Mouse (Mus musculus) intestine, embryonic 14.5 days (tissue): ENCODE measurements around the gene Atp9a. TPM values are rescaled to one million over a fixed set of nuclear protein-coding genes. Genes with fewer than 3 reads are reported as not detected.
A peak's percentile ranks its signal among the peaks of the same experiment; 100 is the strongest.

Experiments
- ATAC-seq: fragments of 200-750 bp; cut with Nextera tagmentation; replicated peaks from 2 replicates; pipeline ENCODE4 v1.8.0; 2017; ENCODE audit warnings: low read depth, moderate number of reproducible peaks, moderate TSS enrichment, moderate library complexity; ENCODE audit not compliant: low FRiP score, low TSS enrichment
- DNase-seq: peaks from one replicate; pipeline ENCODE4 v3.0.0-alpha.2; 2018; ENCODE audit warnings: low spot score
- H3K27ac ChIP-seq: fragments of 300-500 bp; sonication (generic); 2 replicates; pipeline ENCODE4 v1.5.1; 2014; ENCODE audit warnings: low read depth, mild to moderate bottlenecking, control low read depth
- H3K27me3 ChIP-seq: fragments of 300-500 bp; sonication (generic); replicated peaks from 2 replicates; pipeline ENCODE4 v1.6.1; 2014; ENCODE audit warnings: low read length, control low read depth; ENCODE audit not compliant: control insufficient read depth, insufficient read depth
- H3K36me3 ChIP-seq: fragments of 300-500 bp; sonication (generic); 2 replicates; pipeline ENCODE4 v1.6.1; 2014; ENCODE audit warnings: low read length, control low read depth; ENCODE audit not compliant: control insufficient read depth, insufficient read depth
- H3K4me1 ChIP-seq: fragments of 300-500 bp; sonication (generic); replicated peaks from 2 replicates; pipeline ENCODE4 v1.6.1; 2014; ENCODE audit warnings: low read length, control low read depth, mixed read lengths; ENCODE audit not compliant: control insufficient read depth, insufficient read depth
- H3K4me2 ChIP-seq: fragments of 300-500 bp; sonication (generic); 2 replicates; pipeline ENCODE4 v1.6.1; 2014; ENCODE audit warnings: low read length
- H3K4me3 ChIP-seq: fragments of 300-500 bp; sonication (generic); 2 replicates; pipeline ENCODE4 v1.5.1; 2014; ENCODE audit warnings: low read depth, low read length, control low read depth, mixed read lengths
- H3K9ac ChIP-seq: fragments of 300-500 bp; sonication (generic); 2 replicates; pipeline ENCODE4 v1.6.1; 2014; ENCODE audit warnings: mild to moderate bottlenecking, low read length
- H3K9me3 ChIP-seq: fragments of 300-500 bp; sonication (generic); 2 replicates; pipeline ENCODE4 v1.6.1; 2016; ENCODE audit warnings: low read length, control low read depth; ENCODE audit not compliant: control insufficient read depth
- WGBS: fragments of 180-500 bp; shearing (Covaris S2); extraction: QIAGEN DNeasy Blood & Tissue Kit; methylation state at CpG from one replicate; pipeline ENCODE4 v1.1.7; 2014; 5-methylcytosine and 5-hydroxymethylcytosine counted together
- polyA plus RNA-seq: library from polyadenylated mRNA; unstranded; fragments of >200 nt; fragmentation: Nextera tagmentation; extraction: Ambion mirVana; gene quantifications from 2 replicates; pipeline ENCODE4 v1.2.1, GENCODE M21; 2014

Gene Atp9a
- polyA plus RNA-seq, 1 experiment from 2014 or later = 15.6 TPM

GRCm38 (mm10) chr2:168707766-168708165, 34.4 kb downstream of the Atp9a start:
- Histone ChIP-seq H3K9ac (no peak overlapping the region), H3K4me2 (no peak overlapping the region), H3K27ac (no peak overlapping the region), H3K9me3 (no peaks in the 10 kb centered on the region), H3K4me3 (no peak overlapping the region), H3K4me1 (no peaks in the 10 kb centered on the region), H3K36me3 (peaks cover 19% of the 10 kb centered on the region; the same call in 1 of the 2 replicates), H3K27me3 (no peaks in the 10 kb centered on the region)
- no peak for ATAC-seq
- WGBS = 43% methylated on average over 9 of the region's 9 CpGs
- no peak for DNase-seq

DNA sequence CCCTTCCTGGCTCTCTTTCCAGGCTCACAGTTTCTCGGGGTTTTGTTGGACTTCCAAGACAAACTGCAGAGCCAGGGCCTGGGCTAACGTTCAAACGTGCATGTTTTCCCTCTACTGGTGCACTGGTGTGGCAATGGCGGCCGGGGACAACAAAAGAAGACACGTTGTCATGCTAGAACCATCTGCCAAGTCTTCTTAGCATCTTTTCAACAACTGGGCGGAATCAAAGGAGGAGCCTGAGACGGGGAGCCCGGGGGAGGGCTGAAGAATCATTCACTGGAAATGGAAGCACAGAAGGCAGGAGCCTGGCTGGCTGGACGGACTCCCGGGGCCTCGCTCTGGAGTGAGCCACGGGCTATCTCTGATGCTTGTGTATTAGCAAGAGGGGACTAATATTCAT, 39.9 kb downstream of the Atp9a start:
- Histone ChIP-seq H3K4me2 (no peak overlapping the region), H3K4me3 (no peak overlapping the region), H3K27me3 (no peaks in the 10 kb centered on the region), H3K36me3 (peaks cover 23% of the 10 kb centered on the region), H3K27ac (no peak overlapping the region), H3K9ac (no peak overlapping the region), H3K9me3 (no peaks in the 10 kb centered on the region), H3K4me1 (no peaks in the 10 kb centered on the region)
- DNase-seq = no peak
- WGBS = 53% methylated on average over 13 of the region's 13 CpGs
- ATAC-seq = no peak

DNA sequence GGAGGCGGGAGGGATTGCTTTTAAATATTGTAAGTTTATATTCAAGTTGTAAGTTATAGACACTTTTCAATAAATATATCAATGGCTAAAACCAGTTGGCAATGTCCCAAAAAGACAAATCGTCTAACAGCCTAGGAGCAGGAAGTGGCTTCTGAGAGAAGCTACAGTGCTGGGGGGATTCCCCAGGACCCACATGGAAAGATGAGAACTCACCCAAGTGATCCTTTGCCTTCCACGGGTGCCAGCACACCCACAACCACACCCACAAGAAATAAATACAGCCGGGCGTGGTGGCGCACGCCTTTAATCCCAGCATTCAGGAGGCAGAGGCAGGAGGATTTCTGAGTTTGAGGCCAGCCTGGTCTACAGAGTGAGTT, 47.2 kb downstream of the Atp9a start:
- Histone ChIP-seq H3K36me3 (0 out of 2 replicates have a peak, but pooled peaks cover 6% of the 10 kb centered on the region), H3K27me3 (no peaks in the 10 kb centered on the region), H3K4me2 (no peak overlapping the region), H3K9me3 (peaks cover 4% of the 10 kb centered on the region), H3K27ac (peak overlapping the region; percentile 29; the same call in 1 of the 2 replicates), H3K4me3 (no peak overlapping the region), H3K4me1 (peaks cover 12% of the 10 kb centered on the region), H3K9ac (no peak overlapping the region)
- DNase-seq (no peak), ATAC-seq (no peak)
- 77% methylated on average over 7 of the region's 7 CpGs for WGBS

DNA sequence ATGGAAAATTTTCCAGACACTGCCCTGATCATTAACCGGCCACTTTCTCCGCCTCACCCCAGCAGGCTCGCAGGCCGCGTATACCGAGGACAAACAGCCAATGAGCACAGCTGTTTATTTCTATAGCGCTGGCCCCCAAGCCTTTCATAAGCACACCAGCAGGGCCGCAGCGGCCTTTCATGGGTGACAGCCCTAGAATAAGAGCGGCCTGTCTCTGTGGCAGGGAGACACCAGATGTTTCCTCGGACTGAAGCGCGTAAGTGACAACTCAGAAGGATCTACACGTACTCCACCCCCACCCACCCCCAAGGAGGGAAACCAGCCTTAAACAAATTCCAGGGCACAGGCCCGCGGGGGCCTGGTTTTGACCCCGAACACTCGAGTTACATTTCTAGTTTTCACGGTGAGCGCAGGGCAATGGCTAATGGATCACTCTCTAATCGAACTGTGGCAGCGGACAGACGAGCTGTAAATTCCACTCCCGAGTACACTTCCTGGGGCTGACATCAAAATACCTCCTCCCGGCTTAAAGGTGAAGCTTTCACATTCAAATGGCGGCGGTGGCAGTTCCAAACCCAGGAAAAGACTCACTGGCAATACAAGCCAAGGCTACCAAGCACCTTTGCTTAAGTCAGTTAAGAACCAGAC, 47.7 kb downstream of the Atp9a start:
- WGBS = 11% methylated on average over 27 of the region's 27 CpGs
- DNase-seq (peak; percentile 57), ATAC-seq (no peak)
- H3K36me3 ChIP-seq = 0 out of 2 replicates have a peak, but pooled peaks cover 6% of the 10 kb centered on the region
- H3K9ac ChIP-seq = no peak overlapping the region
- H3K27me3 ChIP-seq = no peaks in the 10 kb centered on the region
- no peak overlapping the region for H3K4me3 ChIP-seq
- H3K9me3 ChIP-seq = peaks cover 4% of the 10 kb centered on the region
- peak overlapping the region; percentile 36 for H3K4me2 ChIP-seq
- H3K4me1 ChIP-seq = peaks cover 12% of the 10 kb centered on the region
- peak overlapping the region; percentile 29; the same call in 1 of the 2 replicates for H3K27ac ChIP-seq

DNA sequence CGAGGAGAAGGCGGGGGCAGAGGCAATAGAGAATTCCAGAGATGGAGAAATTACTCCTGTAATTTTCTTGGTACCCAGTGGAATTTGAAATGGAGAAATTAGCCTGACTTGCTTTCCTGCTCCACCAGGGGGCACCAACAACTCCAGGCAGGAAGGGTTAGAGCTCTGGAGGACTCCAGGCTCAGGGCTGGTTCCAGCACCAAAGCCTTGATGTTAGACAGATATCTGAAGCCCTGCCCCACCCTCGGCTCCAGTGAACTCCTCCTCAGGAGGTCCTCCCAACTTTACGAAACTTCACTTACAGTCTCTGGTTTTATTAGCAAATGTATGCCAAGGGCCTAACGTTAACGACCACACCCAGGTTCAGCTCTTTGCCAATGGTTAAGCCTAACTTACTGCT, 50.4 kb downstream of the Atp9a start:
- Histone ChIP-seq H3K36me3 (0 out of 2 replicates have a peak, but pooled peaks cover 6% of the 10 kb centered on the region), H3K4me1 (peaks cover 12% of the 10 kb centered on the region), H3K9me3 (peaks cover 4% of the 10 kb centered on the region), H3K4me3 (no peak overlapping the region), H3K27me3 (no peaks in the 10 kb centered on the region), H3K27ac (peak overlapping the region; percentile 54; the same call in 1 of the 2 replicates), H3K4me2 (no peak overlapping the region), H3K9ac (no peak overlapping the region)
- peak; percentile 90 for DNase-seq
- ATAC-seq = peak; percentile 86
- 27% methylated on average over 6 of the region's 6 CpGs for WGBS

DNA sequence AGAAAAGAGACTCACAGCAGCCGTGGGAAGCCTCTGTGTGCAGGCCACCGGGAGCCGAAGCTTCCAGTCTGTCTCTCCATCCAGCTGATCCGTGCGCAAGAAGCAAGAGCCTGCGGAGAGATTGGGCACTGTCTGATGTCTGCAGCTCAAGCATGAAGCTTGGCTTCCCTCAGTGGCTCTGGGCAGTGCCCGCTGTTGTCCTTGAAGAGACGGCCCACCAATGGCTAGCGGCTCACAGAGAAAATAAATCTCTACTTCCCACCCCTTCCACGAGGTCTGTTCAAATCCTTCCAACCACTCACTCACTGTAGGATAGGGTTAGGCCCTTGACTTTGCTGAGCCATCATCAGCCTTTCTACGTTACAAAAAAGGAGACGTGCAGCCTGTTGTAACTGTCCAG, 54.9 kb downstream of the Atp9a start:
- no peak for ATAC-seq
- WGBS = 87% methylated on average over 12 of the region's 12 CpGs
- no peak for DNase-seq
- H3K4me1 ChIP-seq = 0 out of 2 replicates have a peak, but pooled peaks cover 3% of the 10 kb centered on the region
- no peaks in the 10 kb centered on the region for H3K9me3 ChIP-seq
- H3K27me3 ChIP-seq = no peaks in the 10 kb centered on the region
- no peak overlapping the region for H3K9ac ChIP-seq
- H3K36me3 ChIP-seq = no peaks in the 10 kb centered on the region
- no peak overlapping the region for H3K4me2 ChIP-seq
- no peak overlapping the region for H3K27ac ChIP-seq
- H3K4me3 ChIP-seq = no peak overlapping the region

GRCm38 (mm10) chr2:168685909-168686308, 56.3 kb downstream of the Atp9a start:
- DNase-seq (no peak), ATAC-seq (no peak)
- Histone ChIP-seq H3K9ac (no peak overlapping the region), H3K4me2 (no peak overlapping the region), H3K27ac (no peak overlapping the region), H3K27me3 (no peaks in the 10 kb centered on the region), H3K4me3 (no peak overlapping the region), H3K36me3 (0 out of 2 replicates have a peak, but pooled peaks cover 2% of the 10 kb centered on the region), H3K4me1 (0 out of 2 replicates have a peak, but pooled peaks cover 3% of the 10 kb centered on the region), H3K9me3 (no peaks in the 10 kb centered on the region)
- WGBS = 93% methylated on average over 9 of the region's 9 CpGs

DNA sequence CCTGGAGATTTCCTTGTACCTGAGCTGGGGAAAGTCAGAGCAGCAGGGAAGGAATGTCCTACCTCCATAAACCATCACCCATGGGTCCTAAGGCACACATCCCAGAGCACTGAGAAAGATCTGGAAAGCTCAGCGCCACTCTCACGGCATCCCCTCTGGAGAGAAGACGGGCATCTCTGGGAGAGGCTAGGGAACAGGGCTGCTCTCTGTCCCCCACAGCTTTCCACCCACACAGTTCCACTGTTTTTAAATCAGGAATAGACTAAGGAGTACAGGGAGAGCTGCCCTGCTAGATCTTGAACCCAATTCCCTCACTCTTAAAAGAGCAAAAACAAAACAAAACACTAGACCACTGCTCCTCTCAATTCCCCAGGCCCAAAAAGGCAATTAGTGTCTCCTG, 57.5 kb downstream of the Atp9a start:
- no peak overlapping the region for H3K4me2 ChIP-seq
- 0 out of 2 replicates have a peak, but pooled peaks cover 2% of the 10 kb centered on the region for H3K36me3 ChIP-seq
- no peaks in the 10 kb centered on the region for H3K9me3 ChIP-seq
- no peak for ATAC-seq
- 0 out of 2 replicates have a peak, but pooled peaks cover 3% of the 10 kb centered on the region for H3K4me1 ChIP-seq
- H3K9ac ChIP-seq = no peak overlapping the region
- no peaks in the 10 kb centered on the region for H3K27me3 ChIP-seq
- no peak overlapping the region for H3K4me3 ChIP-seq
- WGBS = 78% methylated on average over 3 of the region's 3 CpGs
- DNase-seq = no peak
- no peak overlapping the region for H3K27ac ChIP-seq
